Mouse (Mus musculus) liver, adult 2 months (tissue): ENCODE results near the gene Bmp2k.

ENCODE experiments used
- CTCF ChIP-seq: fragments of 200-500 bp; IDR thresholded peaks from 2 replicates; pipeline ENCODE4 v1.5.1; 2011; ENCODE audit warnings: low read depth, low read length, control low read depth
- POLR2A ChIP-seq: fragments of 200-500 bp; IDR thresholded peaks from 2 replicates; pipeline ENCODE4 v1.6.1; 2011; ENCODE audit warnings: low read length, control low read depth; ENCODE audit not compliant: insufficient read depth; ENCODE audit errors: extremely low read depth

GRCm38 (mm10) chr5:97099954-97100353, 102.5 kb downstream of the Bmp2k start:
- no peak for TF ChIP-seq CTCF
- TF ChIP-seq POLR2A: no peak
